Mouse (Mus musculus): ENCODE measurements around the gene Lnx2.

GRCm38 (mm10) chr5:146998802-146999201 lies 77.6 kb downstream of the Lnx2 start:
- TF ChIP-seq MAFK (IDR thresholded peaks at IDR 0.05; ENCODE audit: insufficient read depth, low read depth, low read length), result no peak
- TF ChIP-seq CHD2 (IDR thresholded peaks at IDR 0.05; ENCODE audit: low read depth, low read length), result no peak
- no peak for TF ChIP-seq ZC3H11A (IDR thresholded peaks at IDR 0.05; ENCODE audit: borderline replicate concordance, low read depth, low read length)
- TF ChIP-seq ZNF384 (IDR thresholded peaks at IDR 0.05; ENCODE audit: low read depth, low read length), result no peak

Measured in ES-E14 (cell line).